Mouse (Mus musculus): ENCODE results near the gene Smarcc1.
"Not testable (repeated sequence)": the region's sequence is repeated elsewhere in the genome, so short reads cannot be mapped to it uniquely, and the experiment has no call there.

Gene Smarcc1

GRCm38 (mm10) chr9:110132201-110132605 is 14.7 kb downstream of the Smarcc1 start:
- peak; percentile 54 to 77 for DNase-seq

- DNase-seq: no peak
Measured at GRCm38 (mm10) chr9:110132921-110133320, 15.4 kb downstream of the Smarcc1 start.

- no peak for DNase-seq
Measured at GRCm38 (mm10) chr9:110134176-110134575, 16.7 kb downstream of the Smarcc1 start.

- no peak for DNase-seq
Measured at GRCm38 (mm10) chr9:110139119-110139518, 21.6 kb downstream of the Smarcc1 start.

GRCm38 (mm10) chr9:110142097-110142496 is 24.6 kb downstream of the Smarcc1 start:
- no peak for DNase-seq

GRCm38 (mm10) chr9:110148598-110148997 is 31.1 kb downstream of the Smarcc1 start:
- no peak for DNase-seq

- peak in 1 of 2 experiments; percentile 11 for DNase-seq
Measured at GRCm38 (mm10) chr9:110159036-110159435, 41.5 kb downstream of the Smarcc1 start.

- DNase-seq: not testable (repeated sequence)
Measured at GRCm38 (mm10) chr9:110160486-110160885, 43.0 kb downstream of the Smarcc1 start.

- DNase-seq: no peak
Measured at GRCm38 (mm10) chr9:110162441-110162840, 44.9 kb downstream of the Smarcc1 start.

- DNase-seq: no peak
Measured at GRCm38 (mm10) chr9:110163071-110163470, 45.6 kb downstream of the Smarcc1 start.

- no peak for DNase-seq
Measured at GRCm38 (mm10) chr9:110170858-110171257, 53.4 kb downstream of the Smarcc1 start.

- no peak for DNase-seq
Measured at GRCm38 (mm10) chr9:110199870-110200269, 82.4 kb downstream of the Smarcc1 start.

- DNase-seq: no peak
Measured at GRCm38 (mm10) chr9:110205526-110206404, 88.3 kb downstream of the Smarcc1 start.

- no peak for DNase-seq
Measured at GRCm38 (mm10) chr9:110206437-110206836, 88.9 kb downstream of the Smarcc1 start.

GRCm38 (mm10) chr9:110208265-110208664 is 90.8 kb downstream of the Smarcc1 start:
- no peak for DNase-seq

- no peak for DNase-seq
Measured at GRCm38 (mm10) chr9:110208967-110209366, 91.5 kb downstream of the Smarcc1 start.

GRCm38 (mm10) chr9:110224273-110224672 is 106.8 kb downstream of the Smarcc1 start:
- DNase-seq: no peak

GRCm38 (mm10) chr9:110226191-110226590 is 108.7 kb downstream of the Smarcc1 start:
- DNase-seq: no peak

GRCm38 (mm10) chr9:110228671-110229070 is 111.2 kb downstream of the Smarcc1 start:
- no peak for DNase-seq

- no peak for DNase-seq
Measured at GRCm38 (mm10) chr9:110229112-110229511, 111.6 kb downstream of the Smarcc1 start.

GRCm38 (mm10) chr9:110229566-110230248 is 112.2 kb downstream of the Smarcc1 start:
- DNase-seq: no peak

GRCm38 (mm10) chr9:110230395-110231071 is 113.0 kb downstream of the Smarcc1 start:
- DNase-seq: no peak

- no peak for DNase-seq
Measured at GRCm38 (mm10) chr9:110234962-110235361, 117.5 kb downstream of the Smarcc1 start.

All from kidney, postnatal 25 days (tissue).